Mouse (Mus musculus) bone marrow macrophage, adult 2 months (primary cell): ENCODE measurements around the gene Olfr972.

Source experiments
- CTCF ChIP-seq: IDR thresholded peaks from 2 replicates; pipeline ENCODE4 v1.5.1; 2012; ENCODE audit warnings: low read depth, mild to moderate bottlenecking, low read length, moderate library complexity
- POLR2A ChIP-seq: IDR thresholded peaks from 2 replicates; pipeline ENCODE4 v1.6.1; 2012; ENCODE audit warnings: mild to moderate bottlenecking, low read depth, low read length, borderline replicate concordance

DNA sequence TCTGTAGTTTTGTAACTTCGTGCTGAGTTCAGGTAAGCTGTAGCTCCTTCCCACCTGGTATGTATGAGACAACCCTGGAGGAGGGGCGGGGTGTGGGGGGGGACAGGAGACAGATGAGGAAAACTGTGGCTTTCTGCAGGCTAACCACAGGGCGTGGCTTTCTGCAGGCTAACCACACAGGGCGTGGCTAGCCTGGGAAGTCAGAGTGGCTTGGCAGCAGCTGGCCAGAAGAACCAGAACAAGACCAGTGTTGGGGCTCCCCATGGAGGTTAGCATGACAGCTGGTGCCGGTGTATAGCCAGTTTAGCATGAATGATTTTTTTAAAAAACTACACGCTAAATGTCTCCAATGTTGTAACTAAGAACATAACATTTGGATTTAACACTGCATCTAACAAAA, 38.9 kb downstream of the Olfr972 start:
- no peak for TF ChIP-seq CTCF
- TF ChIP-seq POLR2A: no peak
